Mouse (Mus musculus): Measurements from ENCODE around the gene Nsdhl. TPM values are rescaled to one million over a fixed set of nuclear protein-coding genes. Genes with fewer than 3 reads are reported as not detected.
A peak's percentile ranks its signal among the peaks of the same experiment; 100 is the strongest.

The Nsdhl gene
- polyA plus RNA-seq, 1 experiment = 8.9 TPM

DNA sequence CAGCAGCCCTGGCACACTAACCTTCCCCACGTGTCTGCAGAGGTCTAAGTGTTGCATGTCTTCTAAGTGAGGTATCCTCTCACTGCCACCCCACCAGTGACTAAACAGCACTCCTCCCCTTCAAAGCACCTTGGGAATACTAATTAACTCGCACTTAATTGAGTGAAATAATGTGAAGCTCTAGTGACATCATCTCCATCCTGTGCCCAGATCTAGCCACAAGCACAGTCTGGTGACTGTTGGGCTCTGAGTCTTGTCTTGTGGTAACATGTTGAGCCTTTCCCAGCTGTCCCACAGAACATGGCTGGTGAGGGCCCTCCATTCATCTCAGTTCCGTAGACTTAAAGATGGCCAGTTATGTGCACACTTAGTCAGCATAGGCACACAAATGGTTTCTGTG, 44.4 kb downstream of the Nsdhl start:
- Histone ChIP-seq H3K4me1 (replicated peaks; ENCODE audit: control insufficient read depth, insufficient read depth, low read length) (no peaks in the 10 kb centered on the region), H3K4me3 (ENCODE audit: control insufficient read depth, insufficient read depth, low read length) (no peak overlapping the region), H3K27ac (ENCODE audit: control insufficient read depth, insufficient read depth, low read length) (no peak overlapping the region), H3K36me3 (ENCODE audit: control insufficient read depth, insufficient read depth, low read length) (no peaks in the 10 kb centered on the region), H3K27me3 (ENCODE audit: control insufficient read depth, insufficient read depth, low read length) (no peaks in the 10 kb centered on the region)
- no peak for DNase-seq
- WGBS = 97% methylated on average over 3 of the region's 3 CpGs
- TF ChIP-seq CTCF (IDR thresholded peaks at IDR 0.05; ENCODE audit: borderline replicate concordance, control insufficient read depth, extremely low read depth, insufficient read depth, low read length, poor library complexity) (no peak), POLR2A (IDR thresholded peaks at IDR 0.05; ENCODE audit: control insufficient read depth, extremely low read depth, insufficient read depth, low read length, poor library complexity) (no peak)

DNA sequence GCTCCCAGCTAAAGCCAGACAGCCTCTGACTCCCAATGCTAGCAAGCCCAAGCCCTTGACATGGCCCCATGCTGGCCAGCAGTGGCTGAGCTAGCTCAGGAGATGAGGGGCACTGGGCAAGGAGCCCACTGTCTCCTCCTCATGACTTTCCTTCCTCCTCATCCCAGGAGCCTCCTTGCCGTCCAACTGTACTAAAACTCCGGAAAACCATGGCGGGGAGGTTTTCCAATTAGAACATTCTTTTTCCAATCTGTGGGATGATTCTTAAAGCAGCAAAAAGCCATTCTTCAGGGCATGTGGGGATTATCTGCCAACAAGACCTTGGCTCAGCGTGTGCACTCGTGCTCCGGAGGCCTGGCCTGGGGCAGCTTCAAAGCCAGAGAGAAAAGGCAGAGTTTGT, 64.5 kb downstream of the Nsdhl start:
- TF ChIP-seq POLR2A (IDR thresholded peaks at IDR 0.05; ENCODE audit: control insufficient read depth, extremely low read depth, insufficient read depth, low read length, poor library complexity) = no peak
- no peak for TF ChIP-seq CTCF (IDR thresholded peaks at IDR 0.05; ENCODE audit: borderline replicate concordance, control insufficient read depth, extremely low read depth, insufficient read depth, low read length, poor library complexity)
- no peak overlapping the region for H3K27ac ChIP-seq (ENCODE audit: control insufficient read depth, insufficient read depth, low read length)
- H3K36me3 ChIP-seq (ENCODE audit: control insufficient read depth, insufficient read depth, low read length) = no peaks in the 10 kb centered on the region
- peaks cover 5% of the 10 kb centered on the region for H3K4me1 ChIP-seq (replicated peaks; ENCODE audit: control insufficient read depth, insufficient read depth, low read length)
- no peaks in the 10 kb centered on the region for H3K27me3 ChIP-seq (ENCODE audit: control insufficient read depth, insufficient read depth, low read length)
- no peak for DNase-seq
- H3K4me3 ChIP-seq (ENCODE audit: control insufficient read depth, insufficient read depth, low read length) = no peak overlapping the region
- 92% methylated on average over 6 of the region's 6 CpGs for WGBS

DNA sequence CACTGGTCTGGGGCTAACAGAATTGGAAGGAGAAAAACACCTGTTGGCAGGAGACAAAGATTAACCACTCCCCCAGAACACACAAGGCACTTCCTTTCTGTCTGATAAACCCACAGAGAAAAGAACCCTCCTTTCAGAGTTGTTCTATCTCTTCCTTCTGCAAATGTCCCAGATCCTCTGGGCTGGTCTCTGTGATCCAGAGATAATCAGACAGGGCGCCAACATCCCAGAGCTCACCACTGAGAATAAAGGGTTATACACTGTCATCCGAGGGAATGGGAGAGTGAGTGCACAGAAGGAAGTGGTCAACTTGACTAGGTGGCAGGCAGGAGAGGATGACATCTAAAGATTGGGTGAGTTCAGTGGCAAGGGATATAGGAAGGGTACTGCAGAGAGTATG, 67.2 kb downstream of the Nsdhl start:
- TF ChIP-seq CTCF (IDR thresholded peaks at IDR 0.05; ENCODE audit: borderline replicate concordance, control insufficient read depth, extremely low read depth, insufficient read depth, low read length, poor library complexity) = no peak
- no peak for TF ChIP-seq POLR2A (IDR thresholded peaks at IDR 0.05; ENCODE audit: control insufficient read depth, extremely low read depth, insufficient read depth, low read length, poor library complexity)
- H3K27me3 ChIP-seq (ENCODE audit: control insufficient read depth, insufficient read depth, low read length) = no peaks in the 10 kb centered on the region
- no peaks in the 10 kb centered on the region for H3K36me3 ChIP-seq (ENCODE audit: control insufficient read depth, insufficient read depth, low read length)

DNA sequence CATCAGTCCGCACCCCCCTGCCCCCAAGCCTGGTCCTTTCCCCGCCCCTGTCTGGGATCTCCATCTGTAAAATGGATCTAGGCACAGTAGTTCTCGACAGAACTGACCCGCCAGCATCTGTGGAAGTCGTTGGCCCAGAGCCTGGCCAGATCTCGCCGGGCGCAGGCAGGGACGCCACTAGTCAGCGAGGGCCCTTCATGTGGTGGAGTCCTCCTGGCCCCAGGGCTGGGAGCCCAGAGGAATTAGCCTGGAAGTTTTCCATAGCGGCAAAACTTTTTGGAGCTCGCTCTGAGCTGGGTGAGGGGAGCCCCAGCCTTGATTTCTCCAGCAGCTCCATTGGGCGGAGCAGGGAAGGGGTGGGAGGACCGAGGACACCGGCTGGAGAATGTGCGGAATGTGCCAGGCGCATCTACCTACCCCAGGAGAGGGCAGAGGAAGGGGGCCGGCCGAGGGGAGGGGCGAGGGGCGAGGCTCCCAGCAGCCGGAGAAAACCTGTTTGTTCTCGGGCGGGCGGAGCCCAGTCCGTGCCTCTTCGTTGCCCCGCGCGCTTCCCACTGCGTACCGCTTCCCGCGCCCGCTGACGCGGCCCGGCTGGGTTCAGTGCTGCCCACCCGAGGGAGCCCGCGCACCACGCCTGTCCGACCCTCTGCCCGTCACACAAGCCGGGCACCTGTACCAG, 68.6 kb downstream of the Nsdhl start, which contains the start of gene Zfp185:
Gene Zfp185, plus strand, starts transcription at position 499 of the 679 bp plus-strand sequence.
- Histone ChIP-seq H3K4me3 (ENCODE audit: control insufficient read depth, insufficient read depth, low read length) (peak within 1 kb of the TSS; percentile 60), H3K27ac (ENCODE audit: control insufficient read depth, insufficient read depth, low read length) (no peak within 1 kb of the TSS), H3K27me3 (ENCODE audit: control insufficient read depth, insufficient read depth, low read length) (no peaks in the 10 kb centered on the region), H3K4me1 (replicated peaks; ENCODE audit: control insufficient read depth, insufficient read depth, low read length) (peaks cover 5% of the 10 kb centered on the region), H3K36me3 (ENCODE audit: control insufficient read depth, insufficient read depth, low read length) (no peaks in the 10 kb centered on the region)
- DNase-seq = peak; percentile 67
- TF ChIP-seq POLR2A (IDR thresholded peaks at IDR 0.05; ENCODE audit: control insufficient read depth, extremely low read depth, insufficient read depth, low read length, poor library complexity) (no peak), CTCF (IDR thresholded peaks at IDR 0.05; ENCODE audit: borderline replicate concordance, control insufficient read depth, extremely low read depth, insufficient read depth, low read length, poor library complexity) (no peak)
- 9% methylated on average over 34 of the region's 45 CpGs for WGBS

More for the DNA sequence above, 67.2 kb downstream of the Nsdhl start:
- Histone ChIP-seq H3K27ac (ENCODE audit: control insufficient read depth, insufficient read depth, low read length) (no peak overlapping the region), H3K4me3 (ENCODE audit: control insufficient read depth, insufficient read depth, low read length) (no peak overlapping the region), H3K4me1 (replicated peaks; ENCODE audit: control insufficient read depth, insufficient read depth, low read length) (peaks cover 5% of the 10 kb centered on the region)
- DNase-seq = no peak
- WGBS = 15% methylated on average over 2 of the region's 2 CpGs

DNA sequence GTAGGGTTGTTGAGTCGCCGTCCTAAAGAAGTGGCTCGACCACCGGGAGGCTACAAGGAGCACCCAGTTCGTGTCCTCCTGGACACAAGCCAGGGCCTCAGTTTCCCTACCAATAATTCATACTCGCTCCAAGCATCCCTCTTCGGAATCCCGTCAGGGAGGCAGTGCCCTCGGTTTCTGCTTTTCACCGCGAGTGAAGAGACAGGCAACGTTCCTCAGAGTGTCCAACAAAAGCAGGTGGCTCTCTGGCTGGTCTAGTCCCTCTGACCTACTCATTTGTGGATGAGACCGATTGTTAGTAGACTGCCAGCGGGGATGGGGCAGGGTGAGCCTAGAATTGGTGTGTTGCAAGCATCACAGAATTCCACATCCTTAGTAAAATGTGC, 69.2 kb downstream of the Nsdhl start:
- WGBS = 10% methylated on average over 14 of the region's 14 CpGs
- Histone ChIP-seq H3K4me1 (replicated peaks; ENCODE audit: control insufficient read depth, insufficient read depth, low read length) (peaks cover 5% of the 10 kb centered on the region), H3K4me3 (ENCODE audit: control insufficient read depth, insufficient read depth, low read length) (peak overlapping the region; percentile 60), H3K36me3 (ENCODE audit: control insufficient read depth, insufficient read depth, low read length) (no peaks in the 10 kb centered on the region), H3K27me3 (ENCODE audit: control insufficient read depth, insufficient read depth, low read length) (no peaks in the 10 kb centered on the region), H3K27ac (ENCODE audit: control insufficient read depth, insufficient read depth, low read length) (no peak overlapping the region)
- TF ChIP-seq POLR2A (IDR thresholded peaks at IDR 0.05; ENCODE audit: control insufficient read depth, extremely low read depth, insufficient read depth, low read length, poor library complexity) (no peak), CTCF (IDR thresholded peaks at IDR 0.05; ENCODE audit: borderline replicate concordance, control insufficient read depth, extremely low read depth, insufficient read depth, low read length, poor library complexity) (no peak)
- no peak for DNase-seq

DNA sequence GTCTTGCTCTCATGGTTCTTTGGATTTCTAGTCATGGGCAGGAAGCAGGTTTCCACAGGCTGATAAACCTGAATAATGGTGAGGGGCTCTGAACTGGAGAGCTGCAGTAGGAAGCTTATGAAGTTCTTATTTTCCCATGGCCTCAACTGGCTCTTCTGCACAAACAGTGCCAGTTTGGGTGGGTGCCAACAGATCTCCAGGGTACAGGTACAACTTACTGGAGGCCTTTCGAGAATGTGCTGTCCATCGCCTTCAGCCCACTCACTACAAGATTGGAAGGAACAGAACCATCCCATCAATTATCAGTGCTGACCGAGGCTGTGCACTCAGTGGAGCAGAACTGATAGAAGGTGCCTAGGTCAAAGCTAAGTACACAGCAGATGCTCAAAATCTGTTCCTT, 70.1 kb downstream of the Nsdhl start:
- Histone ChIP-seq H3K27ac (ENCODE audit: control insufficient read depth, insufficient read depth, low read length) (no peak overlapping the region), H3K4me1 (replicated peaks; ENCODE audit: control insufficient read depth, insufficient read depth, low read length) (peaks cover 5% of the 10 kb centered on the region), H3K27me3 (ENCODE audit: control insufficient read depth, insufficient read depth, low read length) (no peaks in the 10 kb centered on the region), H3K4me3 (ENCODE audit: control insufficient read depth, insufficient read depth, low read length) (no peak overlapping the region), H3K36me3 (ENCODE audit: control insufficient read depth, insufficient read depth, low read length) (no peaks in the 10 kb centered on the region)
- 95% methylated on average over 3 of the region's 3 CpGs for WGBS
- DNase-seq = no peak
- TF ChIP-seq POLR2A (IDR thresholded peaks at IDR 0.05; ENCODE audit: control insufficient read depth, extremely low read depth, insufficient read depth, low read length, poor library complexity) = no peak
- no peak for TF ChIP-seq CTCF (IDR thresholded peaks at IDR 0.05; ENCODE audit: borderline replicate concordance, control insufficient read depth, extremely low read depth, insufficient read depth, low read length, poor library complexity)

Measured in thymus, adult 2 months (tissue).